Mouse (Mus musculus): ENCODE measurements around the gene Tssk4.

Tssk4 gene

DNA sequence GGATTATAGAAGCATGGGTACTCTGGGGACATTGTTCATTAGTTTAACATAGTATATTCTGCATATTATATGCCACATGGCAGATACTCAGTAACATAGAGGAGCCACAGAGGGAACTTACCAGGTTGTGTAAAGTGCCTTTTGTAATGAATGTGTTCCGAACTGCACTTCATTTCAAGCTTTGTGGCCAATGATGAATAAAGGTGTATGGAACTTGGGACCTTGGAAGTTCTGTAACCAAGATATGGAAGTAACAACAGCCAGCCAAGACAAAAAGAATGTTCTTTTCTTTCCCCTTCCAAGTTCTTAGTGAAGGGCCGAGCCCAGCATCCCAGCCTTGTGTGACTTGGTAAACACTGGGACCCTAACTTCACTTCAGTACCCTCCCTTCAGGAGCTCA is at the start of gene Tssk4:
Gene Tssk4, plus strand, starts transcription at position 301 of the 400 bp plus-strand sequence.
- no peak for DNase-seq (ENCODE audit: low spot score in 2 of 2)

- DNase-seq (ENCODE audit: low spot score in 2 of 2) = no peak
Measured at GRCm38 (mm10) chr14:55603271-55603632, 46.7 kb upstream of the Tssk4 start, which contains the start of gene Irf9. TSS of gene Irf9 (plus strand) at chr14:55603571.

- peak; percentile 91 to 94 for DNase-seq (ENCODE audit: low spot score in 2 of 2)
Measured at GRCm38 (mm10) chr14:55603633-55604576, 46.1 kb upstream of the Tssk4 start.

DNA sequence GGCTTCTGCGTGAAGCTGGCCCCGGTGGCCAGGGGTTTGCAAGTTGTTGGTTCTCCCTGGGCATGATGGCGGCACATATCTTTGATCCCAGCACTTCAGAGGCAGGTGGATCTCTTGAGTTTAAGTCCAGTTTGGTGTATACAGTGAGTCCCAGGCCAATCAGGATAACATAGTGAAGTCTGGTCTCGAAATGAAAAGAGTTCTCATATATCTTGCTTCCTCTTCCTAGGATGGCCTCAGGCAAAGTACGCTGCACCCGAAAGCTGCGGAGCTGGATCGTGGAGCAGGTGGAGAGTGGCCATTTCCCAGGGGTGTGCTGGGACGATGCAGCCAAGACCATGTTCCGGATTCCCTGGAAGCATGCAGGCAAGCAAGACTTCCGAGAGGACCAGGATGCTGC is 45.2 kb upstream of the Tssk4 start:
- no peak for DNase-seq (ENCODE audit: low spot score in 2 of 2)

DNA sequence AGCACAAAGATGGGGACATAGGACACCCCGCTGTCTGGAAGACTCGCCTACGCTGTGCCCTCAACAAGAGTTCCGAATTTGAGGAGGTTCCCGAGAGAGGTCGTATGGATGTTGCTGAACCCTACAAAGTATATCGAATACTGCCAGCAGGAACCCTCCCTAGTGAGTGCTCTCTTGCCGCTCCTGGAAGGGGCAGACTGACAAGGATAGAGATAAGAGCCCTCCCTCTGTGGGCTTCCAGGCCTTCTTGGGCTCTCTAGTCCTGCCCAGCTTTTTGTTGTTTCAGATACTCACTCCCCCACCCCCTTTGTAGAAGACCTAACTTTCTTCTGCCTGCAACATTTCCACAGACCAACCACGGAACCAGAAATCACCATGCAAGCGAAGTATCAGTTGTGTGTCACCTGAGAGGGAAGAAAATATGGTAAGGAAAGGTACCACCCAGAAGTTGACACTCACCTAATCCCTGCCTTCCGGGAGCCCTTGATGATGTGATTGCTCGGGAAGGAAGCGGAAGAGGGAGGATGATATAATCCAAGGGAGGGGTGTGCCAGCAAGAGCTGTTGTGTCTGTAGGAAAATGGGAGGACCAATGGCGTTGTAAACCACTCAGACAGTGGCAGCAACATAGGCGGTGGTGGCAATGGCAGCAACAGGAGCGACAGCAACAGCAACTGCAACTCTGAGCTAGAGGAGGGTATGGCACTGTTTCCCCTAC is 44.1 kb upstream of the Tssk4 start:
- DNase-seq (ENCODE audit: low spot score in 2 of 2) = no peak

DNA sequence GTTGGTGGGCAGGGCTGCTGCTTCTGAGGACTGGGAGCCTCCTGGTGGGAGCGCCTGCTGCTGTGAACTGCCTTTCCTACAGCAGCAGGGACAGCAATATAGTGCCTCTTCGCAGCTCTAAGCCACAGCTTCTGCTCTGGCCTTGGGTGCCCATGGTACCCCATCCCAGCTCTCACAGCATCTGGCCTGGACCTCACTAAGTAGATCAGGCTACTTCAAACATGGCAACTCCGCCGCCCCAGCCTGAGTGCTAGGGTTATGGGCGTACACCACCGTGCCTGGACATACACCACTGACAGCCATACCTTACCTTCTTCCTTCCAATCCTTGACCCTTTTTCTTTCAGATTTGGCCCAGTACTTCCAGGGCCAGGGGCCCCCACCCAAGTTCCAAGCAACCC is 41.6 kb upstream of the Tssk4 start:
- DNase-seq (ENCODE audit: low spot score in 2 of 2) = no peak

DNA sequence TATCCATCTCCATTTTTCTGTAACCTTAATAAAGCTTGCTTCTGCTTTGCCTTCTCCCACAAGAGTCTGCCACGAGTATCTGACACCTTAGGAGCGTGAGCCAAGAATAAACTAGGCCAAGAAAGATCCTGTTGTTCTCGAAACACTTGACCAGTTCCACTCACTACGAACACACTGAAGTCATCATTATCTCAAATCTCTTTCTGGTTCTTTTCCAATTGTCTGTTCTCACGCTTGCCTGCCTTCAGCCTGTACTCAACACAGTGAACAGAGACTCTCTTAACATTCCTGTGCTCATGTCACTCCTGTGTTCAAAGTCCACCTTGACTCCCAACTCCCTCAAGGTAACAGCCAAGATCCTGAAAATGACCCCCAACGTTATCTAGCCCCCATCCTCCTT is 36.6 kb upstream of the Tssk4 start:
- DNase-seq (ENCODE audit: low spot score in 2 of 2) = no peak

DNA sequence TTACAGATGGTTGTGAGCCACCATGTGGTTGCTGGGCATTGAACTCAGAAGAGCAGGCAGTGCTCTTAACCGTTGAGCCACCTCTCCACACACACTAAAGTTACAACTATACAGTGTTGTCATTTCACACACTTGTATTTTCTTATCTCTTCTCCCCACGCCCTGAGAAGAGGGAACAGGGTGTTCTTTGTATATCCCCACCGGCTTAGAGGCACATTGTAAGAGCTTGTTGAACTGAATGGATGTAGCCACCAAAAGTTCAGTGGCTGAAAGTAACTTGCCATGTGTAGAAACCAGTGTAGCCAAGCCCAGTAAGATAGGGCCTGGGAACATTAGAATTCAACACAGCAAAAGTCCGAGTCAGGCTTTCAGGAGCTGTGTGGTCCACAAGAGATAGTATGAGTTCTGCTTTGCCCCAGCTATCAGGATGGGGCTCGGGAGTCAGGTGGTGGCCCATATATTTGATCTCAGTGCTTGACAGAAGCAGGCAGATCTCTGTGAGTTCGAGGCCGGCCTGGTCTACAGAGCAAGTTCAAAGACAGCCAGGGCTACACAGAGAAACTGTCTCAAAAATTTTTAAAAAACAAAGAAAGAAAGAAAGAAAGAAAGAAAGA is 35.3 kb upstream of the Tssk4 start:
- DNase-seq (ENCODE audit: low spot score in 2 of 2) = no peak

- DNase-seq (ENCODE audit: low spot score in 2 of 2) = no peak
Measured at GRCm38 (mm10) chr14:55615876-55616275, 34.1 kb upstream of the Tssk4 start.

DNA sequence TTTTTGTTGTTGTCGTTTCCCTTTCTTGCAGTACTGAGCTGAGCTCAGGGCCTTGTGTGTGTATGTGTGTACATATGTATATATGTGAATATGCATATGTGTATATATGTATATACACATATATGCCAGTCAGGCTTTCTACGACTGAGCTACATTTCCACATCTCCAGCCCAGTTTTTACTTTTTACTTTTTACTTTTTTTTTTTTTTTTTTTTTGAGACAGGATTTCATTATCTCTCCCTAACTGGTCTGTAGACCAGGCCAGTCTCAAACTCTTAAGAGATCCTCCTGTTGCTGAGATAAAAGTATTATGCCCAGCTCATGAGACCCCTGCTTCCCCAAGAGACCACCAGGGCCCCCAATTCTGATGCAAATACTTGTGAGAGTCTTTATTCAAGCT is 33.1 kb upstream of the Tssk4 start:
- no peak for DNase-seq (ENCODE audit: low spot score in 2 of 2)

DNA sequence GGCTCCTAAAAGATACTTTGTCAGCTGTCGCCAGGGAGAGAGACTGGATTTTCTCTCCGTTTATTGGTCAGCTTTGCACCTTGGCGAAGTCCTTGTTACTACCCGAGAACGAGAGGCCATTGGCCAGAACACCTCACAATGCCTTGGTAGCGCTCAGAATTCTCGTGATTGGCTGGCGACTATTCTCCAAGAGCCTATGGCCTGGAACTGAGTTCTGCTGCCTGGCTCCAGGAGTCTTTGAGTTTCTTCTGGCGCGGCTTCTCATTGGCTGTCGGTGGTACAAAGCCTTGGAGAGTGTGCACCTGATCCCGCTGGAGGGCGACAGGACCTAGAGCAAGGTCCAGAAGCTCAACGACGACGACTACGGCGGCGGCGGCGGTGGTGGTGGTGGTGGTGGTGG is 32.2 kb upstream of the Tssk4 start, which contains the start of gene Rec8:
Gene Rec8, plus strand, starts transcription at position 216 of the 400 bp plus-strand sequence.
- DNase-seq (ENCODE audit: low spot score in 2 of 2) = no peak

- no peak for DNase-seq (ENCODE audit: low spot score in 2 of 2)
Measured at GRCm38 (mm10) chr14:55618486-55619195, 31.3 kb upstream of the Tssk4 start.

GRCm38 (mm10) chr14:55628077-55628827 is 21.7 kb upstream of the Tssk4 start:
- DNase-seq (ENCODE audit: low spot score in 2 of 2) = no peak

- DNase-seq (ENCODE audit: low spot score in 2 of 2) = no peak
Measured at GRCm38 (mm10) chr14:55629312-55629711, 20.7 kb upstream of the Tssk4 start.

GRCm38 (mm10) chr14:55634874-55635522 is 15.0 kb upstream of the Tssk4 start:
- peak; percentile 47 to 54 for DNase-seq (ENCODE audit: low spot score in 2 of 2)

GRCm38 (mm10) chr14:55635523-55636007 is 14.4 kb upstream of the Tssk4 start, which contains the start of gene Ipo4:
TSS of gene Ipo4 (minus strand) at chr14:55635957.
- peak; percentile 94 to 95 for DNase-seq (ENCODE audit: low spot score in 2 of 2)

DNA sequence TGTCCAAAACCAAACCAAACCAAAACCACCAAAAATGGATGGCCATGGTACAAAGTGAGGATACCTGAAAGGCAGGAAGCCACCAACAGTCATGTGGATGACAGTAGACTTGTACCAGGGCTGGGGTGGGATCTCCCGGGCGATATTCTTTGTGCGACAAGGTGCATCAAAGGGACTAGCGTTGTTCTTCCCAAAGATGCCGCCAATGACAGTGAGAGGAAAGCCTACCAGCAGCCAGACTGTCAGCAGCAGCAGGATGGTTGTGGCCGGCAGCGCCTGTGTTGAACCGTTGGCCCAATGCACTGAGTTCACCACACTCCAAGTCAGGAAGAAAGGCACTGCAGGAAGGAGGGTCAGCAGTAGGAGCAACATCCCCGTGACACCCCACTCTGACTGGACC is 12.2 kb upstream of the Tssk4 start, which contains the start of gene Gm49378:
Gene Gm49378, minus strand, starts transcription at position 101 of the 400 bp plus-strand sequence.
- DNase-seq (ENCODE audit: low spot score in 2 of 2) = no peak

- no peak for DNase-seq (ENCODE audit: low spot score in 2 of 2)
Measured at GRCm38 (mm10) chr14:55640816-55641215, 9.2 kb upstream of the Tssk4 start.

- DNase-seq (ENCODE audit: low spot score in 2 of 2) = no peak
Measured at GRCm38 (mm10) chr14:55641291-55641690, 8.7 kb upstream of the Tssk4 start.

DNA sequence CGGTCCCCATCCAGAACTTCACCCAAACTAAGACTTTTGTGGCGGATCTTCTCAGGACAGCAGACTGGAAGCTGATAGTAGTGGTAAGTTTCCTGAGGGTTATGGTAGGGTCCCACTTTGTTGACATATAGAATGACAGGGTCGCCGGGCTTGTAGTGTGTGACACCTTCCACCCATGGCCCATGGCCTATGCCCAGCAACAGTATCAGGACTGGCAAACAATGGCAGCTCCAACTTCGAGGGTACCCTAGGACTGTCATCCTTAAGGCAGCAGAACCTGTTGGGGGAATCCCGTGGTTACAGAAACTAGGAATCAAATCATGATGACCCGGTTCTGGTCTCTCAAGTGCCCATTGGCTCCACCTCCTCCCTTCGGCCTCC is 7.3 kb upstream of the Tssk4 start:
- DNase-seq (ENCODE audit: low spot score in 2 of 2) = no peak
